Mouse (Mus musculus) heart, embryonic 16.5 days (tissue): ENCODE results near the gene Car5b. TPM values are rescaled to one million over a fixed set of nuclear protein-coding genes. Genes with fewer than 3 reads are reported as not detected.

Experiments
- ATAC-seq: fragments of 200-750 bp; cut with Nextera tagmentation; replicated peaks from 2 replicates; pipeline ENCODE4 v1.8.0; 2017; ENCODE audit warnings: moderate number of reproducible peaks; ENCODE audit not compliant: insufficient read depth, low FRiP score; ENCODE audit errors: extremely low read depth
- H3K27ac ChIP-seq: fragments of 300-500 bp; sonication (generic); 2 replicates; pipeline ENCODE4 v1.5.1; 2014; ENCODE audit warnings: mild to moderate bottlenecking, low read length, control low read depth, moderate library complexity
- H3K27me3 ChIP-seq: fragments of 300-500 bp; sonication (generic); 2 replicates; pipeline ENCODE4 v1.6.1; 2014; ENCODE audit warnings: low read length, mixed read lengths; ENCODE audit not compliant: control insufficient read depth, insufficient read depth
- H3K36me3 ChIP-seq: fragments of 300-500 bp; sonication (generic); 2 replicates; pipeline ENCODE4 v1.6.1; 2014; ENCODE audit not compliant: control insufficient read depth, insufficient read depth
- H3K4me1 ChIP-seq: fragments of 300-500 bp; sonication (generic); 2 replicates; pipeline ENCODE4 v1.6.1; 2014; ENCODE audit warnings: low read length, mixed read lengths; ENCODE audit not compliant: control insufficient read depth, insufficient read depth
- H3K4me2 ChIP-seq: fragments of 300-500 bp; sonication (generic); 2 replicates; pipeline ENCODE4 v1.6.1; 2014; ENCODE audit warnings: low read depth, mild to moderate bottlenecking, control low read depth, low read length
- H3K4me3 ChIP-seq: fragments of 300-500 bp; sonication (generic); 2 replicates; pipeline ENCODE4 v1.5.1; 2014; ENCODE audit warnings: mild to moderate bottlenecking, control low read depth, low read length
- H3K9ac ChIP-seq: fragments of 300-500 bp; sonication (generic); 2 replicates; pipeline ENCODE4 v1.6.1; 2014; ENCODE audit warnings: low read length, control low read depth
- H3K9me3 ChIP-seq: fragments of 300-500 bp; sonication (generic); replicated peaks from 2 replicates; pipeline ENCODE4 v1.6.1; 2016; ENCODE audit warnings: low read length; ENCODE audit not compliant: control insufficient read depth
- WGBS: fragments of 180-500 bp; shearing (Covaris S2); extraction: QIAGEN DNeasy Blood & Tissue Kit; methylation state at CpG from one replicate; pipeline ENCODE4 v1.1.7; 2014; 5-methylcytosine and 5-hydroxymethylcytosine counted together
- polyA plus RNA-seq: library from polyadenylated mRNA; unstranded; fragments of >200 nt; fragmentation: Nextera tagmentation; extraction: Ambion mirVana; gene quantifications from 2 replicates; pipeline ENCODE4 v1.2.1, GENCODE M21; 2015

The Car5b gene
- polyA plus RNA-seq: 0.27 and 0.53 TPM in 2 replicates

DNA sequence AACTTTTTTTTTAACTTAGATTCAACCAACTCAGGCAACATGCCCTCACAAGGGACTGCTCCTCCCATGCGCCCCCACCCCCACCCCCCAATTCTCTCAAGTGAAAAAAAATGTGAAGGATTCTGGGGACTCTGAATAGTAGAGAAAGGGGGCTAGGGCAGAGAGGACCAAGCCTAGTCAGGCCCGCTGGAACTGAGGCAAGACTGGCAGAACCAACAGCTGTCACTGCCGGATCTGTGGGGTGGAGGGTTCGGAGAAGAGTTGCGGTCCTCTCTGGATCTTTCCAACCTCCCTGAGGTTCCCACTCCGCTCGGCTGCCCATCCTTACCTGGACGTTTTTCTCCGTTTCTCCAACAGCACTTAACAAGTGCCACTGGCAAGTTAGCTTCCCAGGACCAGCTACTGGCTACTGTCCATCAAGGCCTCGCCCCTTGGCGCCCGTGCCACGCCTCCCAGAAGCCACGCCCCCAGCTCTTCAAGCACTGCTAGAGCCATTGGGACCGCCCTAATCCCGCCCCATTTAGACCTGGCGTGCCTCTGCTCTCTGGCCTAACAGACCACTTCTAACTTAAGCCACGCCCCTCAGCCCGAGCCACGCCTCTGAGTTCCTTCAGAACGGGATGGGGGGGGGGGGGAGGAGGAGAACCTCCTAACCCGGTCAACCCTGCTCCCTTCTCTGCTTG lies at the start of gene Car5b:
TSS of gene Car5b (minus strand) at position 391 of the 683 bp plus-strand sequence.
- peak within 1 kb of the TSS; percentile 59 for H3K4me2 ChIP-seq
- no peak within 1 kb of the TSS for H3K27ac ChIP-seq
- peak within 1 kb of the TSS; percentile 41 for H3K4me3 ChIP-seq
- 14% methylated on average over 22 of the region's 22 CpGs for WGBS
- no peak within 1 kb of the TSS for H3K9ac ChIP-seq
- ATAC-seq: peak; percentile 95
- no peaks in the 10 kb centered on the region for H3K9me3 ChIP-seq
- no peaks in the 10 kb centered on the region for H3K4me1 ChIP-seq
- no peaks in the 10 kb centered on the region for H3K27me3 ChIP-seq
- H3K36me3 ChIP-seq: no peaks in the 10 kb centered on the region

- peak; percentile 99 for ATAC-seq
- Histone ChIP-seq H3K9ac (peak within 1 kb of the TSS; percentile 75), H3K9me3 (no peaks in the 10 kb centered on the region), H3K4me2 (peak within 1 kb of the TSS; percentile 88), H3K27ac (peak within 1 kb of the TSS; percentile 88), H3K4me1 (peaks cover 4% of the 10 kb centered on the region; the same call in 1 of the 2 replicates), H3K27me3 (no peaks in the 10 kb centered on the region), H3K4me3 (peak within 1 kb of the TSS; percentile 69), H3K36me3 (peaks cover 3% of the 10 kb centered on the region; the same call in 1 of the 2 replicates)
- 23% methylated on average over 54 of the region's 54 CpGs for WGBS
These were observed 48.4 kb upstream of the Car5b start, which contains the start of gene Siah1b for GRCm38 (mm10) chrX:164076040-164076775. Gene Siah1b, minus strand, starts transcription at chrX:164076493.

DNA sequence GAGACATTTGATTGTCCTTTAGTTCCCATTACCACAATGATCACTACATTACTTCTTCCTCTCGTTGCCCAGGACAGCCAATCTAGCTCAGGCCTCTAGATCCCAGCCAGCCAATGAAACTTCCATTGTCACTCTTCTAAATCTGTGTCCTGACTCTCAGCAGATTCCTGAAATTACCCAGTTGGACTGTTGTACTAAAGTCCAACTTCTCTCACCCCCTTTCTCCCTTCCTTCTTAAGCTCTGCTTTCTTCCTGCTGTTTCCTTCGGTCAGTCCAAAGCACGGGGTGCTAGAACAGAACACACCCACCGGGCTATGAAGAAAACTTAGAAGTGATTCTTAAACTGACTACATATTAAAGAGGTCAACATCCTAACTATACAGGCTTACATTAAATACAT lies 41.2 kb upstream of the Car5b start:
- Histone ChIP-seq H3K4me1 (no peaks in the 10 kb centered on the region), H3K36me3 (peaks cover 3% of the 10 kb centered on the region; the same call in 1 of the 2 replicates), H3K27ac (no peak overlapping the region), H3K9ac (no peak overlapping the region), H3K4me3 (no peak overlapping the region), H3K4me2 (no peak overlapping the region), H3K27me3 (no peaks in the 10 kb centered on the region), H3K9me3 (no peaks in the 10 kb centered on the region)
- ATAC-seq: no peak
- WGBS: 78% methylated on average over 4 of the region's 4 CpGs

GRCm38 (mm10) chrX:164066185-164066584 lies 38.4 kb upstream of the Car5b start:
- H3K27ac ChIP-seq: no peak overlapping the region
- H3K4me3 ChIP-seq: no peak overlapping the region
- H3K4me1 ChIP-seq: no peaks in the 10 kb centered on the region
- H3K27me3 ChIP-seq: no peaks in the 10 kb centered on the region
- WGBS: 15% methylated on average over 2 of the region's 2 CpGs
- no peak overlapping the region for H3K9ac ChIP-seq
- peak; percentile 65 for ATAC-seq
- no peaks in the 10 kb centered on the region; the same call in 1 of the 2 replicates for H3K36me3 ChIP-seq
- no peak overlapping the region for H3K4me2 ChIP-seq
- no peaks in the 10 kb centered on the region for H3K9me3 ChIP-seq

- Histone ChIP-seq H3K27ac (no peak overlapping the region), H3K9me3 (no peaks in the 10 kb centered on the region), H3K27me3 (no peaks in the 10 kb centered on the region), H3K4me3 (no peak overlapping the region), H3K4me2 (no peak overlapping the region), H3K36me3 (no peaks in the 10 kb centered on the region), H3K9ac (no peak overlapping the region), H3K4me1 (no peaks in the 10 kb centered on the region)
- ATAC-seq: no peak
- 61% methylated on average over 4 of the region's 4 CpGs for WGBS
These were observed 31.3 kb upstream of the Car5b start for GRCm38 (mm10) chrX:164059070-164059469.

GRCm38 (mm10) chrX:164058523-164058922 lies 30.7 kb upstream of the Car5b start:
- H3K4me3 ChIP-seq: no peak overlapping the region
- WGBS: 66% methylated on average over 3 of the region's 3 CpGs
- H3K9ac ChIP-seq: no peak overlapping the region
- H3K9me3 ChIP-seq: no peaks in the 10 kb centered on the region
- no peaks in the 10 kb centered on the region for H3K27me3 ChIP-seq
- H3K27ac ChIP-seq: no peak overlapping the region
- H3K36me3 ChIP-seq: no peaks in the 10 kb centered on the region
- H3K4me2 ChIP-seq: no peak overlapping the region
- no peak for ATAC-seq
- no peaks in the 10 kb centered on the region for H3K4me1 ChIP-seq

GRCm38 (mm10) chrX:164055726-164056125 lies 27.9 kb upstream of the Car5b start:
- Histone ChIP-seq H3K27me3 (no peaks in the 10 kb centered on the region), H3K36me3 (no peaks in the 10 kb centered on the region), H3K4me1 (no peaks in the 10 kb centered on the region), H3K4me2 (no peak overlapping the region), H3K27ac (no peak overlapping the region), H3K4me3 (no peak overlapping the region), H3K9me3 (no peaks in the 10 kb centered on the region), H3K9ac (no peak overlapping the region)
- no peak for ATAC-seq
- WGBS: 64% methylated on average over 4 of the region's 4 CpGs

GRCm38 (mm10) chrX:164046736-164047135 lies 18.9 kb upstream of the Car5b start:
- WGBS: 64% methylated on average over 2 of the region's 2 CpGs
- H3K36me3 ChIP-seq: no peaks in the 10 kb centered on the region
- H3K9me3 ChIP-seq: no peaks in the 10 kb centered on the region
- no peak overlapping the region for H3K4me2 ChIP-seq
- H3K4me1 ChIP-seq: no peaks in the 10 kb centered on the region
- H3K4me3 ChIP-seq: no peak overlapping the region
- no peak for ATAC-seq
- H3K27ac ChIP-seq: no peak overlapping the region
- H3K27me3 ChIP-seq: no peaks in the 10 kb centered on the region
- H3K9ac ChIP-seq: no peak overlapping the region

DNA sequence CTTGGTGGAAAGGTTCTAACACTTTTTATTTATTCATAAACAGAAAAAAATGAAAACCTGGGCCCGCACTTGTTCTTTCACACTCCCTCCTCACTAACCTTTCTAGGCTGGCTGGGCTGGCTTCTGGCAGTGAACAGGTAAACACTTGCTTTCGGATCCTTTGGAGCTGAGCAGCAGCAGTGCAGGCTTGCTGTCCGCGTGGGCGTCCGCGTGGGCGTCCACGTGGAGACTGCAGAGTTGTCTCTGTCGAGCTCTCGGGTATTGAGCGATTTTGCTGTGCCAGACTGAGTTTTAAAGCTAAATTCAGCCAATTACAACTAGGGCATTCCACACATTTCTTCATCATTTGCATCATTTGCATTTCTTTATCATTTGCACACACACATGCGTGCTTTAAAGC lies 14.3 kb upstream of the Car5b start:
- H3K36me3 ChIP-seq: no peaks in the 10 kb centered on the region
- H3K27me3 ChIP-seq: no peaks in the 10 kb centered on the region
- no peak overlapping the region for H3K4me3 ChIP-seq
- ATAC-seq: no peak
- 56% methylated on average over 13 of the region's 13 CpGs for WGBS
- H3K9ac ChIP-seq: no peak overlapping the region
- no peaks in the 10 kb centered on the region for H3K9me3 ChIP-seq
- no peaks in the 10 kb centered on the region for H3K4me1 ChIP-seq
- no peak overlapping the region for H3K27ac ChIP-seq
- no peak overlapping the region for H3K4me2 ChIP-seq
